Mouse (Mus musculus): Measurements from ENCODE around the gene Vrtn. TPM values are rescaled to one million over a fixed set of nuclear protein-coding genes. Genes with fewer than 3 reads are reported as not detected.

The Vrtn gene
- not detected in 2 replicates for polyA plus RNA-seq (2011; ENCODE audit: insufficient read depth, insufficient read length, low replicate concordance, missing spikeins)

DNA sequence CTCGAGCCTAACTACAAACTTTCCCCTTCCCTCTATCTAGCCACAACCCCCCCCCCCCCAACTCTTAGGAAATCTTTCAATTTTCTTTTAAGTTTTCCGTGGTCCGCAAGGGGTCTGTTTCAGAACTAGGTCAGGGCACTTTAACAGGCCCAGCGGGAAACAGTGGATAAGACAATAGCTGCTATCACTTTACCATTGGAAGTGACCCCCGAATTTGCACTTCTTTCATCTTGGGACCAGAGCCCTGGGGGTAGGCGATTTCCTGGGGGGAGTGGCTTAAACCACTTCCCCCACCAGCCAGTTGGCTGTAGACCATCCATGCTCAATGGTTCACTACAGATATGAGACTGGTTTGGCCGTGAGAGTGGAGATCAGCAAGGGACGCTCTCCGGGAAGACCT lies at the start of gene Vrtn:
Gene Vrtn (plus strand): TSS at position 366 of the 400 bp plus-strand sequence.
- TF ChIP-seq POLR2A (IDR thresholded peaks at IDR 0.05; ENCODE audit: borderline replicate concordance, control insufficient read depth, low read depth, low read length) = no peak
- no peak for TF ChIP-seq CTCF (IDR thresholded peaks at IDR 0.05; ENCODE audit: control insufficient read depth, insufficient read depth, low read length)
- no peak within 1 kb of the TSS for H3K27ac ChIP-seq (ENCODE audit: control insufficient read depth, insufficient read depth, low read depth, low read length, poor library complexity)
- no peaks in the 10 kb centered on the region for H3K4me1 ChIP-seq (ENCODE audit: control insufficient read depth, insufficient read depth, low read length)
- H3K4me3 ChIP-seq (replicated peaks; ENCODE audit: control insufficient read depth, low read depth, low read length) = no peak within 1 kb of the TSS
- WGBS = 8% methylated on average over 9 of the region's 9 CpGs

DNA sequence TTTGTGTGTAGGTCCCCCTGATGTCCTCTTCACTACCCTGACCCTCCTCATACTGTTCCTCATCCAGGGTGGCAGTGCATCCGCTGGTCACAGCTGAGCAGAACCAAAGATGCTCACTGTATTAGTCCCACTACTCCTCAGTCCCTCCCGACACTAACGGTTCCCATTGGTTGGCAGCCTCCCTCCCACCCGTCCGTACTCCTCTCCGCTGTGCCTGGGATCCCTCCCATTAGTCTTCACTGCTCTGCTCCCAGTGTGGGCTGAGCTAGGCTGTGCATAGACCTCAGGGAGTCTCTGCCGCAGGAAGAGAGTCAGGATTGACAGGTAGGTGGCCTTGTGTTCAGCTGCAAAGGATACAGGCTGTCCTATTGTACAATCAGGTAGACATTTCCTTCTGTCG lies 42.5 kb upstream of the Vrtn start:
- no peaks in the 10 kb centered on the region for H3K4me1 ChIP-seq (ENCODE audit: control insufficient read depth, insufficient read depth, low read length)
- 37% methylated on average over 8 of the region's 8 CpGs for WGBS
- no peak overlapping the region for H3K27ac ChIP-seq (ENCODE audit: control insufficient read depth, insufficient read depth, low read depth, low read length, poor library complexity)
- TF ChIP-seq POLR2A (IDR thresholded peaks at IDR 0.05; ENCODE audit: borderline replicate concordance, control insufficient read depth, low read depth, low read length) (no peak), CTCF (IDR thresholded peaks at IDR 0.05; ENCODE audit: control insufficient read depth, insufficient read depth, low read length) (no peak)
- no peak overlapping the region for H3K4me3 ChIP-seq (replicated peaks; ENCODE audit: control insufficient read depth, low read depth, low read length)

- no peak overlapping the region for H3K27ac ChIP-seq (ENCODE audit: control insufficient read depth, insufficient read depth, low read depth, low read length, poor library complexity)
- no peaks in the 10 kb centered on the region for H3K4me1 ChIP-seq (ENCODE audit: control insufficient read depth, insufficient read depth, low read length)
- no peak overlapping the region for H3K4me3 ChIP-seq (replicated peaks; ENCODE audit: control insufficient read depth, low read depth, low read length)
- TF ChIP-seq CTCF (IDR thresholded peaks at IDR 0.05; ENCODE audit: control insufficient read depth, insufficient read depth, low read length) = no peak
- 76% methylated on average over 7 of the region's 7 CpGs for WGBS
Observed at GRCm38 (mm10) chr12:84604001-84604400, 36.8 kb upstream of the Vrtn start.

DNA sequence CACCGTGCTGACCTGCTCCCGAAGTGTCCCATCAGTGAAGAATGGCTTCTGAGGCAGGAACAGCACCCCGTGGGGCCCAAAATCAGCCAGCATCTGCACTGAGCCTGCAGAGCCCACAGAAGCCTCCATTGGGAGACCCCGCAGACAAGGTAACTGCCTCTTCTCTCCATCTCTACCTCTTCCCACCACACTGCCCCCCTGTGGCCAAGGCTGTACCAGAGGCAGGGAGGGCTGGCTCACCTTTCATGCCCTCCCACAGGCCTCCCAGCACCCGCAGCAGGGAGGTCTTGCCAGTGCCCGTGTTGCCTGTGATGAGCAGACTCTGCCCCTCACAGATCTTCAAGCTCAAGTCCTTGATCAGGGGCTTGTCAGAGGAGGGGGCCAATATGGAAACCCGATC lies 35.0 kb upstream of the Vrtn start:
- TF ChIP-seq CTCF (IDR thresholded peaks at IDR 0.05; ENCODE audit: control insufficient read depth, insufficient read depth, low read length) (peak; percentile 52; the same call in 1 of the 2 replicates), POLR2A (IDR thresholded peaks at IDR 0.05; ENCODE audit: borderline replicate concordance, control insufficient read depth, low read depth, low read length) (no peak)

GRCm38 (mm10) chr12:84611718-84612117 lies 29.1 kb upstream of the Vrtn start:
- no peaks in the 10 kb centered on the region; the same call in 1 of the 2 replicates for H3K4me1 ChIP-seq (ENCODE audit: control insufficient read depth, insufficient read depth, low read length)
- 84% methylated on average over 10 of the region's 10 CpGs for WGBS
- H3K27ac ChIP-seq (ENCODE audit: control insufficient read depth, insufficient read depth, low read depth, low read length, poor library complexity) = no peak overlapping the region
- no peak overlapping the region for H3K4me3 ChIP-seq (replicated peaks; ENCODE audit: control insufficient read depth, low read depth, low read length)
- TF ChIP-seq CTCF (IDR thresholded peaks at IDR 0.05; ENCODE audit: control insufficient read depth, insufficient read depth, low read length) = no peak
- no peak for TF ChIP-seq POLR2A (IDR thresholded peaks at IDR 0.05; ENCODE audit: borderline replicate concordance, control insufficient read depth, low read depth, low read length)

More for the DNA sequence above, 35.0 kb upstream of the Vrtn start:
- 71% methylated on average over 7 of the region's 7 CpGs for WGBS
- Histone ChIP-seq H3K4me1 (ENCODE audit: control insufficient read depth, insufficient read depth, low read length) (no peaks in the 10 kb centered on the region), H3K4me3 (replicated peaks; ENCODE audit: control insufficient read depth, low read depth, low read length) (no peak overlapping the region), H3K27ac (ENCODE audit: control insufficient read depth, insufficient read depth, low read depth, low read length, poor library complexity) (no peak overlapping the region)

DNA sequence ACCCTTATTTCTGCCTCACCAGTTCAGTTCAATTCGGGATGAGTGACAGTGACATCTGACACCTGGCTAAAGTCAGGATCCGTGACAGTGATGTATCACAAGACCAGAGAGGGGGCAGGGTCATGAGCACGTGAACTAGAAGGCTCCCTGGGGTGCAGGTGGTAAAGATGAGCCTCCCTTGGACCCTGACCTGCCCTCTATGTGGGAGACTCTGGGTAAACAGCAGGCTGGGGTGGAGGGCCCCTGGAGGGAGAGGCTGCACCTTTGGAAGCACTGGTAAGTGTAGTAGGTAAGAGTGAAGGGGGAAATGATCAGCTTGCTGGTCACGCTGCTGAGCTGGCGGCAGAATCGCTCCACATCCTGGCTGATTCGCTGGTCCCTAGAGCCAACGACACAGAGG lies 28.3 kb upstream of the Vrtn start:
- TF ChIP-seq POLR2A (IDR thresholded peaks at IDR 0.05; ENCODE audit: borderline replicate concordance, control insufficient read depth, low read depth, low read length) (no peak), CTCF (IDR thresholded peaks at IDR 0.05; ENCODE audit: control insufficient read depth, insufficient read depth, low read length) (no peak)
- H3K27ac ChIP-seq (ENCODE audit: control insufficient read depth, insufficient read depth, low read depth, low read length, poor library complexity) = no peak overlapping the region
- 87% methylated on average over 8 of the region's 8 CpGs for WGBS

DNA sequence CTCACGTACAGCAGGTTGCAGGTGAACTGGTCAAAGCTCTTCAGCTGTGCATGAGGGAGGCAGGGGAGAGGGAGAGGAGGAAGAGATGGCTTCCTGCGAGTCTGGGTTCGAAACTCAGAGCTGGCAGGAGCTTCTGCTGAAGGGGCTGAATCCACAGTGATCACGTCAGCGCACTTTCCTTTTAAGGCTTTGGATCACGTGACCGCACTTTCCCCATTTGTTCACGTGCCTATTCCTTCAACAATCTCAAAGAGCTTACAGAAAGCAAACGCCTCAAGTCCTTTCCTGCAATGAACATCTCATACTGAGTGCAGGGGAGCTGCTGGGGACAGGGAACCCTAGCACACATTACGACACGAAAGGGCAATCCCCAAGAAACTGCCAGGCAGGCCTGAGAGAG lies 26.8 kb upstream of the Vrtn start:
- TF ChIP-seq POLR2A (IDR thresholded peaks at IDR 0.05; ENCODE audit: borderline replicate concordance, control insufficient read depth, low read depth, low read length) (no peak), CTCF (IDR thresholded peaks at IDR 0.05; ENCODE audit: control insufficient read depth, insufficient read depth, low read length) (no peak)
- Histone ChIP-seq H3K4me1 (ENCODE audit: control insufficient read depth, insufficient read depth, low read length) (no peaks in the 10 kb centered on the region; the same call in 1 of the 2 replicates), H3K4me3 (replicated peaks; ENCODE audit: control insufficient read depth, low read depth, low read length) (no peak overlapping the region), H3K27ac (ENCODE audit: control insufficient read depth, insufficient read depth, low read depth, low read length, poor library complexity) (no peak overlapping the region)
- WGBS = 83% methylated on average over 11 of the region's 11 CpGs

More for the DNA sequence above, 28.3 kb upstream of the Vrtn start:
- no peak overlapping the region for H3K4me3 ChIP-seq (replicated peaks; ENCODE audit: control insufficient read depth, low read depth, low read length)
- no peaks in the 10 kb centered on the region; the same call in 1 of the 2 replicates for H3K4me1 ChIP-seq (ENCODE audit: control insufficient read depth, insufficient read depth, low read length)

GRCm38 (mm10) chr12:84614524-84614923 lies 26.3 kb upstream of the Vrtn start:
- H3K4me1 ChIP-seq (ENCODE audit: control insufficient read depth, insufficient read depth, low read length) = no peaks in the 10 kb centered on the region; the same call in 1 of the 2 replicates
- TF ChIP-seq CTCF (IDR thresholded peaks at IDR 0.05; ENCODE audit: control insufficient read depth, insufficient read depth, low read length) (no peak), POLR2A (IDR thresholded peaks at IDR 0.05; ENCODE audit: borderline replicate concordance, control insufficient read depth, low read depth, low read length) (no peak)
- H3K27ac ChIP-seq (ENCODE audit: control insufficient read depth, insufficient read depth, low read depth, low read length, poor library complexity) = no peak overlapping the region
- WGBS = 69% methylated on average over 7 of the region's 7 CpGs
- no peak overlapping the region for H3K4me3 ChIP-seq (replicated peaks; ENCODE audit: control insufficient read depth, low read depth, low read length)

Measured in bone marrow, adult 2 months (tissue).